Mouse (Mus musculus): Measurements from ENCODE around the gene Kif24. TPM values are rescaled to one million over a fixed set of nuclear protein-coding genes. Genes with fewer than 3 reads are reported as not detected.

The Kif24 gene
- polyA plus RNA-seq, 1 experiment from 2014 or later, result 1.3 TPM

DNA sequence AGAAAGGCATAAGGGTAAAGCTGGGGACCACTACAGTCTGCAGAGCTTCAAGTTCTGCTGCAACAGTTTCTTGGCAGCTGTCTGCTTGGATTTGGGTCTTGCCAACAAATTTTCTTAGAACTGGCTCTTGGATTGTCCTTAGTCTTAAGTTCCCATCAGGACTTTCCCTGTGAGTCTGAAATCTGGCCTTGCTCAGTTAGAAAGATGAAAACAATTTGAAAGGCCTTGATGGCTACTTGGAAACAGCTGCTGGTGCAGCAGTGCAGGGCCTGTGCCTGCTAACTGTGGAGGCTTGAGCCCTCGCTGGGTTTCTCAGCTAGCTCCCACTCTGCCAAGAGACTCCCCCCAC lies 14.7 kb upstream of the Kif24 start:
- 85% methylated on average over 1 of the region's 1 CpGs for WGBS
- no peak overlapping the region for H3K9ac ChIP-seq (replicated peaks; ENCODE audit: low read depth)
- DNase-seq (ENCODE audit: low spot score) (peak; percentile 80), ATAC-seq (peak; percentile 43; the same call in 1 of the 2 replicates)
- H3K36me3 ChIP-seq (ENCODE audit: insufficient read depth, low read length), result no peaks in the 10 kb centered on the region
- no peak overlapping the region for H3K4me2 ChIP-seq (replicated peaks; ENCODE audit: low read depth, low read length)
- no peaks in the 10 kb centered on the region for H3K27me3 ChIP-seq (replicated peaks; ENCODE audit: insufficient read depth, low read length)
- TF ChIP-seq CTCF (IDR thresholded peaks at IDR 0.05), result no peak
- TF ChIP-seq EP300 (IDR thresholded peaks at IDR 0.05), result peak; percentile 51; the same call in 1 of the 2 replicates
- peak overlapping the region; percentile 48 for H3K27ac ChIP-seq (ENCODE audit: low read length)
- no peak overlapping the region for H3K4me3 ChIP-seq (ENCODE audit: low read depth, low read length)
- no peaks in the 10 kb centered on the region for H3K4me1 ChIP-seq (ENCODE audit: insufficient read depth, low read depth, low read length)
- no peaks in the 10 kb centered on the region for H3K9me3 ChIP-seq (ENCODE audit: low read length)

DNA sequence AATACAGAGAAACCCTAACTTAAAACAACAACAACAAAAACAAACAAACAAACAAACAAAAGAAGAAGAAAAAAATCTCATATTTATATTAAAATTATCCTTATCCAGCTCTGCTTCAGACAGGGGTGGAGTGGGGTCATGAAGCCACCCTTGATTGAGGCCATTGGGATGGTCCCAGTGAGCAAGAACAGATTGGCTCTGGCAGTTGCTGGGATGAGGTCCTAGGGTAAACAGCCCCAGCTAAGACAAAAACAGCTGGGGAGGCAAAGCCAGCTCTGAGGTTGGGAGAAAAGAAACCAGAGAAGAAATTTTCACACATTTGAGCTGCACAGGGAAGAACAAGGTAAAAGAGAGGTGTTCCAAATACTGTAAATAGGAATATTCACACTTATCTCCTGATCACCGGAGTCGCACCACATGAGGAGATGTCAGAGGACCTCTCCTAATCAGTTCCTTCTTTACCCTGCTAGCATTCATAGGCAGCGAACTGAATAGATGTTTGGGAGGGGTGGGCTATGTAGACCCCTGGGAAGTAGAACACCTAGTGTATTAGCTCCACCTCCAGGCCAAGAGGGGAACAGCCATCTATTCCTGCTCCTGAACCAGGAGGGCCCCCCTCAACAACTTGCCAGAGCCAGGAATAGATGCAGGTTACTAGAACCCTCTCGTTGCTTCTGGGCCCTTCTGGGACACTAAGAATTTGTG lies 14.2 kb upstream of the Kif24 start:
- TF ChIP-seq CTCF (IDR thresholded peaks at IDR 0.05) (peak; percentile 35), EP300 (IDR thresholded peaks at IDR 0.05) (no peak)
- ATAC-seq (no peak), DNase-seq (ENCODE audit: low spot score) (no peak)
- H3K36me3 ChIP-seq (ENCODE audit: insufficient read depth, low read length), result no peaks in the 10 kb centered on the region
- H3K4me3 ChIP-seq (ENCODE audit: low read depth, low read length), result no peak overlapping the region
- no peaks in the 10 kb centered on the region for H3K9me3 ChIP-seq (ENCODE audit: low read length)
- H3K4me1 ChIP-seq (ENCODE audit: insufficient read depth, low read depth, low read length), result no peaks in the 10 kb centered on the region
- no peak overlapping the region for H3K4me2 ChIP-seq (replicated peaks; ENCODE audit: low read depth, low read length)
- H3K27ac ChIP-seq (ENCODE audit: low read length), result no peak overlapping the region
- H3K9ac ChIP-seq (replicated peaks; ENCODE audit: low read depth), result no peak overlapping the region
- 68% methylated on average over 4 of the region's 4 CpGs for WGBS
- H3K27me3 ChIP-seq (replicated peaks; ENCODE audit: insufficient read depth, low read length), result no peaks in the 10 kb centered on the region

DNA sequence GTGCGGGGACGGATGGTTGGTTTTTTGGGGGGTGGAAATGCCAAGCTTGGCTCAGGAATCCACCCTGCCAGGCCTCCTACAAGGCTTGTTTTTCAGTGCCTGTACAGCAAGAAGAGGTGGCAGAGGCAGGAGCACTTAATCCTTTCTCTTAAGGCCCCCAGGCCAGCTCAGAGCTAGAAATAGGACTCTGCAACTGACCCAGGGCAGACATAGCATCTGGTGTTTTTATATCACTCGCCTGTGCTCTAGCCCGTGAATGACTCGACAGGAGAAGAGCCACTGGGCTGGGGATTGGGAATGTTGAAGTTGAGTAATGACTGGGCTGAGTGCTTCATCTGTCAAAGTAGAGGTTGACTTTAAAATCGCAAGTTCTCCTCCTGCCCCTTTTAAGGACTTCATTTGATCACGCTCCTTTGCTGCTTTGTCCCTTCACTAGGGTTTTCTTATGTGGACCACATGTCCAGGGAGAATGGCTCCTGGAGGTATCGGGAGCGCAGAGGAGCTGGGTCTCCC lies 13.0 kb upstream of the Kif24 start:
- Histone ChIP-seq H3K9me3 (ENCODE audit: low read length) (no peaks in the 10 kb centered on the region), H3K4me3 (ENCODE audit: low read depth, low read length) (no peak overlapping the region), H3K27ac (ENCODE audit: low read length) (no peak overlapping the region), H3K4me2 (replicated peaks; ENCODE audit: low read depth, low read length) (no peak overlapping the region), H3K36me3 (ENCODE audit: insufficient read depth, low read length) (no peaks in the 10 kb centered on the region), H3K9ac (replicated peaks; ENCODE audit: low read depth) (no peak overlapping the region), H3K4me1 (ENCODE audit: insufficient read depth, low read depth, low read length) (no peaks in the 10 kb centered on the region), H3K27me3 (replicated peaks; ENCODE audit: insufficient read depth, low read length) (no peaks in the 10 kb centered on the region)
- DNase-seq (ENCODE audit: low spot score) (no peak), ATAC-seq (no peak)
- no peak for TF ChIP-seq EP300 (IDR thresholded peaks at IDR 0.05)
- TF ChIP-seq CTCF (IDR thresholded peaks at IDR 0.05), result no peak
- 84% methylated on average over 9 of the region's 9 CpGs for WGBS

DNA sequence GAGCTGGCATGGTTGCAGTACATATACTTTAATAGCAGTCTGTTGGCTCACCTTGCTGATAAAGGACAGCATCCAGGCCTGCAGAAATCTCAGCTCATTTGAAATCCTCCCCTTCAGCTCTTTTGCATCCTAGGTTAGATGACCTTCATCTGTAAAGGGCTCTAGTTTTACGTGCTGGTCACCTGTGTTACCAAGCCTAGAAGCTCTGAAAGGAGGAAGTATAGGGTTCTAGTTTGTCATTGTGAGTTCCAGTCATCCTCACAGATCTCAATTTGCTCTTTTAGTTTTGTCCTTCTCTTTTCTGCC lies 6.7 kb upstream of the Kif24 start:
- no peak overlapping the region for H3K4me3 ChIP-seq (ENCODE audit: low read depth, low read length)
- DNase-seq (ENCODE audit: low spot score) (no peak), ATAC-seq (no peak)
- 88% methylated on average over 1 of the region's 1 CpGs for WGBS
- H3K9ac ChIP-seq (replicated peaks; ENCODE audit: low read depth), result no peak overlapping the region
- no peaks in the 10 kb centered on the region for H3K36me3 ChIP-seq (ENCODE audit: insufficient read depth, low read length)
- no peaks in the 10 kb centered on the region for H3K4me1 ChIP-seq (ENCODE audit: insufficient read depth, low read depth, low read length)
- TF ChIP-seq CTCF (IDR thresholded peaks at IDR 0.05), result no peak
- TF ChIP-seq EP300 (IDR thresholded peaks at IDR 0.05), result no peak
- H3K9me3 ChIP-seq (ENCODE audit: low read length), result no peaks in the 10 kb centered on the region
- H3K27ac ChIP-seq (ENCODE audit: low read length), result no peak overlapping the region
- H3K4me2 ChIP-seq (replicated peaks; ENCODE audit: low read depth, low read length), result no peak overlapping the region
- no peaks in the 10 kb centered on the region for H3K27me3 ChIP-seq (replicated peaks; ENCODE audit: insufficient read depth, low read length)

DNA sequence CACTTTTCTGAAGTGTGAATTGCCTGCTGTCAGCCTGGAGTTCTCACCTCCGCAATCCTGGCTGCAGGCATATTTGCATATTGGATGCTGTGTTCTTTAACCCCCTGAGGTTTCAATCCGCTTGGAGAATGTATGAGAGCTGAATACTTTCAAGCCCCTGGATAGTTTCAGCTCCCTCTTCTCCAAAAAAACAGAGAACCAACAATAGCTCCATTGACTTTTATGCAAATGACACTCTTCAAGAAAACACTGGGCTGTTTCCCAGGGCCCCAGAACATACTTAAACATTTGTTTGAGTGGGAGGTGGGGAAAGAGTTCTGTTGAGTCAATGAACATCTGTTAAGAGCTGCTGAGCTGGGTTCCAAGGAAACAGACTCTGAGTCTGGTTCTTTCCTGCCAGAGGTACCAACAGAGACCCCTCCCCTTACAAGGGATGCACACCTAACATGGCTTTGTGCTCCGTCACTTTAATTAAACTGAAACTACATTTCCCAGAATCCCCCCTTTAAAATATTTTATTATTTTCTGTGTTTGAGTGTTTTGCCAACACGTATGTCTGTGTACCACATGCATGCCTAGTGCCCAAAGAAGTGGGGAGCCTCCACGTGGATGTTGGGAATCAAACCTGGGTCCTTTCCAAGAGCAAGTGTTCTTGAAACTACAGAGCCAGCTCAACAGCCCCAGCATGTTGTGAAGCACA lies 6.1 kb upstream of the Kif24 start:
- Histone ChIP-seq H3K4me1 (ENCODE audit: insufficient read depth, low read depth, low read length) (no peaks in the 10 kb centered on the region), H3K36me3 (ENCODE audit: insufficient read depth, low read length) (no peaks in the 10 kb centered on the region), H3K27me3 (replicated peaks; ENCODE audit: insufficient read depth, low read length) (no peaks in the 10 kb centered on the region), H3K4me2 (replicated peaks; ENCODE audit: low read depth, low read length) (no peak overlapping the region), H3K4me3 (ENCODE audit: low read depth, low read length) (no peak overlapping the region), H3K9ac (replicated peaks; ENCODE audit: low read depth) (no peak overlapping the region), H3K27ac (ENCODE audit: low read length) (no peak overlapping the region), H3K9me3 (ENCODE audit: low read length) (no peaks in the 10 kb centered on the region)
- TF ChIP-seq EP300 (IDR thresholded peaks at IDR 0.05) (no peak), CTCF (IDR thresholded peaks at IDR 0.05) (no peak)
- 51% methylated on average over 5 of the region's 5 CpGs for WGBS
- ATAC-seq, result no peak; the same call in none of the 2 replicates
- peak; percentile 44 for DNase-seq (ENCODE audit: low spot score)

DNA sequence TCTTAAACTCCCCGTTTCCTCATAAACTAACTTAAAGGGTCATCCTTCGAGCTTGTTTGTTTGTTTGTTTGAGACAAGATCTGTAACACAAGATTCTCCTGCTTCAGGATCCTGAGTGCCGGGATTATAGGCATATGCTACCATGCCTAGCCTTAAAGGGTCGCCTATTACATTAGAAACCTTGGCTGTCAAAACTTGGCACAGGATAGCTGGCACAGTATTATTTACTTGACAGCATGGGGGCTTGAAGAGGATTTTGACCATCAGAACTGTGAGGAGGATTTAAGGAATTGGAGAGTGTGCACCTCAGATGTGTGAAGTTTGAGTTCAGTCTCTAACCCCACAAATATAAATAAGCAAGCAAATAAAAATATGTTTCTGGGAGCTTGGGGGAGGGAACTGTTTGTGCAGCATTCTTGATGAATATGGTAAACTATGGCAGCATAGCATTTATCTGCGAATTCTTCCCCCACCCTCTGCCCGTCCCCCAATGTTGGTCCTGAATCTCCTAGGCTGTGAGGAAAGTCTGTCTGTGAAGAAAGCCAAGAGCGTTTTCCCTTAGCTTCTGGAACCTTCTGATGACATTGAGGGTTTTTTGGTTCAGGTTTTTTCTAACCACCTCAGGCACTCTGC lies 5.5 kb upstream of the Kif24 start:
- WGBS, result 57% methylated on average over 7 of the region's 7 CpGs
- DNase-seq (ENCODE audit: low spot score) (peak; percentile 21), ATAC-seq (no peak)
- H3K36me3 ChIP-seq (ENCODE audit: insufficient read depth, low read length), result no peaks in the 10 kb centered on the region
- H3K4me1 ChIP-seq (ENCODE audit: insufficient read depth, low read depth, low read length), result no peaks in the 10 kb centered on the region
- no peaks in the 10 kb centered on the region for H3K27me3 ChIP-seq (replicated peaks; ENCODE audit: insufficient read depth, low read length)
- H3K9me3 ChIP-seq (ENCODE audit: low read length), result no peaks in the 10 kb centered on the region
- H3K4me2 ChIP-seq (replicated peaks; ENCODE audit: low read depth, low read length), result no peak overlapping the region
- no peak overlapping the region for H3K9ac ChIP-seq (replicated peaks; ENCODE audit: low read depth)
- no peak overlapping the region for H3K27ac ChIP-seq (ENCODE audit: low read length)
- no peak overlapping the region for H3K4me3 ChIP-seq (ENCODE audit: low read depth, low read length)
- TF ChIP-seq EP300 (IDR thresholded peaks at IDR 0.05) (no peak), CTCF (IDR thresholded peaks at IDR 0.05) (no peak)

All from lung, postnatal 0 days (tissue).